Mouse (Mus musculus) intestine, embryonic 15.5 days (tissue): ENCODE data around the gene Slc9a9. TPM values are rescaled to one million over a fixed set of nuclear protein-coding genes. Genes with fewer than 3 reads are reported as not detected.

Source experiments
- ATAC-seq: fragments of 200-750 bp; cut with Nextera tagmentation; 2 replicates; pipeline ENCODE4 v1.8.0; 2017; ENCODE audit warnings: moderate TSS enrichment, moderate library complexity
- H3K27ac ChIP-seq: fragments of 300-500 bp; sonication (generic); 2 replicates; pipeline ENCODE4 v1.5.1; 2015; ENCODE audit warnings: mild to moderate bottlenecking, inconsistent platforms
- H3K27me3 ChIP-seq: fragments of 300-500 bp; sonication (generic); replicated peaks from 2 replicates; pipeline ENCODE4 v1.6.1; 2015; ENCODE audit warnings: inconsistent platforms
- H3K36me3 ChIP-seq: fragments of 300-500 bp; sonication (generic); 2 replicates; pipeline ENCODE4 v1.6.1; 2015; ENCODE audit warnings: inconsistent platforms
- H3K4me1 ChIP-seq: fragments of 300-500 bp; sonication (generic); replicated peaks from 2 replicates; pipeline ENCODE4 v1.6.1; 2015; ENCODE audit warnings: inconsistent platforms
- H3K4me2 ChIP-seq: fragments of 300-500 bp; sonication (generic); replicated peaks from 2 replicates; pipeline ENCODE4 v1.6.1; 2015; ENCODE audit warnings: mild to moderate bottlenecking, inconsistent platforms
- H3K4me3 ChIP-seq: fragments of 300-500 bp; sonication (generic); replicated peaks from 2 replicates; pipeline ENCODE4 v1.5.1; 2015; ENCODE audit warnings: inconsistent platforms
- H3K9ac ChIP-seq: fragments of 300-500 bp; sonication (generic); 2 replicates; pipeline ENCODE4 v1.6.1; 2015; ENCODE audit warnings: inconsistent platforms
- H3K9me3 ChIP-seq: fragments of 300-500 bp; sonication (generic); 2 replicates; pipeline ENCODE4 v1.6.1; 2016; ENCODE audit warnings: inconsistent platforms
- WGBS: fragments of 180-500 bp; shearing (Covaris S2); methylation state at CpG from one replicate; pipeline ENCODE4 v1.1.7; 2015; 5-methylcytosine and 5-hydroxymethylcytosine counted together
- polyA plus RNA-seq: library from polyadenylated mRNA; unstranded; fragments of >200 nt; fragmentation: Nextera tagmentation; extraction: Ambion mirVana; gene quantifications from 2 replicates; pipeline ENCODE4 v1.2.1, GENCODE M21; 2015

Slc9a9 gene
- polyA plus RNA-seq, 1 experiment from 2014 or later: 2.4 TPM

- H3K4me1 ChIP-seq: no peaks in the 10 kb centered on the region
- no peak overlapping the region for H3K9ac ChIP-seq
- 71% methylated on average over 8 of the region's 8 CpGs for WGBS
- H3K9me3 ChIP-seq: no peaks in the 10 kb centered on the region
- no peaks in the 10 kb centered on the region for H3K36me3 ChIP-seq
- ATAC-seq: no peak
- H3K27ac ChIP-seq: no peak overlapping the region
- H3K4me3 ChIP-seq: no peak overlapping the region
- H3K27me3 ChIP-seq: no peaks in the 10 kb centered on the region
- no peak overlapping the region for H3K4me2 ChIP-seq
Measured at GRCm38 (mm10) chr9:94805506-94805905, 135.8 kb downstream of the Slc9a9 start.

- no peak overlapping the region for H3K4me2 ChIP-seq
- H3K27me3 ChIP-seq: no peaks in the 10 kb centered on the region
- H3K36me3 ChIP-seq: no peaks in the 10 kb centered on the region
- WGBS: 48% methylated on average over 5 of the region's 5 CpGs
- no peak for ATAC-seq
- H3K27ac ChIP-seq: no peak overlapping the region
- H3K4me3 ChIP-seq: no peak overlapping the region
- H3K9ac ChIP-seq: no peak overlapping the region
- no peaks in the 10 kb centered on the region for H3K4me1 ChIP-seq
- no peaks in the 10 kb centered on the region for H3K9me3 ChIP-seq
Measured at GRCm38 (mm10) chr9:94815518-94815917, 145.8 kb downstream of the Slc9a9 start.

GRCm38 (mm10) chr9:94821268-94821667 lies 151.6 kb downstream of the Slc9a9 start:
- Histone ChIP-seq H3K4me3 (no peak overlapping the region), H3K27me3 (no peaks in the 10 kb centered on the region), H3K9ac (no peak overlapping the region), H3K9me3 (no peaks in the 10 kb centered on the region), H3K4me1 (no peaks in the 10 kb centered on the region), H3K4me2 (no peak overlapping the region), H3K36me3 (no peaks in the 10 kb centered on the region), H3K27ac (no peak overlapping the region)
- peak; percentile 59 for ATAC-seq
- 78% methylated on average over 1 of the region's 1 CpGs for WGBS

GRCm38 (mm10) chr9:94833836-94834235 lies 164.1 kb downstream of the Slc9a9 start:
- WGBS: 60% methylated on average over 1 of the region's 1 CpGs
- no peak for ATAC-seq

GRCm38 (mm10) chr9:94837384-94837783 lies 167.7 kb downstream of the Slc9a9 start:
- Histone ChIP-seq H3K4me3 (no peak overlapping the region), H3K4me1 (no peaks in the 10 kb centered on the region), H3K27me3 (no peaks in the 10 kb centered on the region), H3K27ac (no peak overlapping the region), H3K4me2 (no peak overlapping the region), H3K9ac (no peak overlapping the region), H3K9me3 (no peaks in the 10 kb centered on the region), H3K36me3 (no peaks in the 10 kb centered on the region)
- no peak for ATAC-seq
- 90% methylated on average over 15 of the region's 15 CpGs for WGBS

More at GRCm38 (mm10) chr9:94833836-94834235, 164.1 kb downstream of the Slc9a9 start:
- Histone ChIP-seq H3K27ac (no peak overlapping the region), H3K4me3 (no peak overlapping the region), H3K27me3 (no peaks in the 10 kb centered on the region), H3K9me3 (no peaks in the 10 kb centered on the region), H3K36me3 (no peaks in the 10 kb centered on the region), H3K9ac (no peak overlapping the region), H3K4me1 (no peaks in the 10 kb centered on the region), H3K4me2 (no peak overlapping the region)

GRCm38 (mm10) chr9:94838479-94839031 lies 168.8 kb downstream of the Slc9a9 start:
- no peak for ATAC-seq
- H3K27me3 ChIP-seq: no peaks in the 10 kb centered on the region
- no peak overlapping the region for H3K4me2 ChIP-seq
- H3K36me3 ChIP-seq: no peaks in the 10 kb centered on the region
- H3K4me3 ChIP-seq: no peak overlapping the region
- no peaks in the 10 kb centered on the region for H3K9me3 ChIP-seq
- no peak overlapping the region for H3K9ac ChIP-seq
- no peak overlapping the region for H3K27ac ChIP-seq
- WGBS: 80% methylated on average over 8 of the region's 8 CpGs
- H3K4me1 ChIP-seq: no peaks in the 10 kb centered on the region

- no peak for ATAC-seq
- WGBS: 86% methylated on average over 11 of the region's 11 CpGs
- H3K9me3 ChIP-seq: no peaks in the 10 kb centered on the region
- no peaks in the 10 kb centered on the region for H3K4me1 ChIP-seq
- H3K9ac ChIP-seq: no peak overlapping the region
- no peak overlapping the region for H3K4me2 ChIP-seq
- no peak overlapping the region for H3K4me3 ChIP-seq
- H3K27me3 ChIP-seq: no peaks in the 10 kb centered on the region
- H3K36me3 ChIP-seq: no peaks in the 10 kb centered on the region
- H3K27ac ChIP-seq: no peak overlapping the region
Measured at GRCm38 (mm10) chr9:94839204-94839603, 169.5 kb downstream of the Slc9a9 start.

GRCm38 (mm10) chr9:94840398-94840797 lies 170.7 kb downstream of the Slc9a9 start:
- Histone ChIP-seq H3K27ac (no peak overlapping the region), H3K4me1 (no peaks in the 10 kb centered on the region), H3K9me3 (no peaks in the 10 kb centered on the region), H3K9ac (no peak overlapping the region), H3K4me3 (no peak overlapping the region), H3K27me3 (no peaks in the 10 kb centered on the region), H3K4me2 (no peak overlapping the region), H3K36me3 (no peaks in the 10 kb centered on the region)
- 52% methylated on average over 5 of the region's 5 CpGs for WGBS
- no peak for ATAC-seq

- Histone ChIP-seq H3K27me3 (no peaks in the 10 kb centered on the region), H3K4me1 (no peaks in the 10 kb centered on the region), H3K9me3 (no peaks in the 10 kb centered on the region), H3K36me3 (no peaks in the 10 kb centered on the region), H3K9ac (no peak overlapping the region), H3K27ac (no peak overlapping the region), H3K4me3 (no peak overlapping the region), H3K4me2 (no peak overlapping the region)
- ATAC-seq: no peak
- WGBS: 77% methylated on average over 4 of the region's 4 CpGs
Measured at GRCm38 (mm10) chr9:94840972-94841371, 171.3 kb downstream of the Slc9a9 start.

GRCm38 (mm10) chr9:94844176-94844575 lies 174.5 kb downstream of the Slc9a9 start:
- H3K4me2 ChIP-seq: no peak overlapping the region
- no peaks in the 10 kb centered on the region for H3K9me3 ChIP-seq
- 82% methylated on average over 3 of the region's 3 CpGs for WGBS

GRCm38 (mm10) chr9:94847624-94848023 lies 177.9 kb downstream of the Slc9a9 start:
- no peak overlapping the region for H3K4me2 ChIP-seq
- H3K27me3 ChIP-seq: no peaks in the 10 kb centered on the region
- H3K4me1 ChIP-seq: no peaks in the 10 kb centered on the region
- H3K36me3 ChIP-seq: no peaks in the 10 kb centered on the region
- no peak for ATAC-seq
- H3K27ac ChIP-seq: no peak overlapping the region
- 89% methylated on average over 6 of the region's 6 CpGs for WGBS
- H3K4me3 ChIP-seq: no peak overlapping the region
- H3K9ac ChIP-seq: no peak overlapping the region
- no peaks in the 10 kb centered on the region for H3K9me3 ChIP-seq

More at GRCm38 (mm10) chr9:94844176-94844575, 174.5 kb downstream of the Slc9a9 start:
- Histone ChIP-seq H3K27ac (no peak overlapping the region), H3K27me3 (no peaks in the 10 kb centered on the region), H3K4me3 (no peak overlapping the region), H3K36me3 (no peaks in the 10 kb centered on the region), H3K4me1 (no peaks in the 10 kb centered on the region), H3K9ac (no peak overlapping the region)
- ATAC-seq: no peak

GRCm38 (mm10) chr9:94851550-94851949 lies 181.8 kb downstream of the Slc9a9 start:
- Histone ChIP-seq H3K36me3 (no peaks in the 10 kb centered on the region), H3K27me3 (no peaks in the 10 kb centered on the region), H3K9ac (no peak overlapping the region), H3K4me3 (no peak overlapping the region), H3K9me3 (no peaks in the 10 kb centered on the region), H3K4me2 (no peak overlapping the region), H3K4me1 (no peaks in the 10 kb centered on the region), H3K27ac (no peak overlapping the region)
- 64% methylated on average over 3 of the region's 3 CpGs for WGBS
- no peak for ATAC-seq

GRCm38 (mm10) chr9:94856093-94856492 lies 186.4 kb downstream of the Slc9a9 start:
- no peak overlapping the region for H3K4me3 ChIP-seq
- no peaks in the 10 kb centered on the region for H3K36me3 ChIP-seq
- no peaks in the 10 kb centered on the region for H3K27me3 ChIP-seq
- H3K9me3 ChIP-seq: no peaks in the 10 kb centered on the region
- H3K9ac ChIP-seq: no peak overlapping the region
- 54% methylated on average over 3 of the region's 3 CpGs for WGBS
- H3K4me1 ChIP-seq: no peaks in the 10 kb centered on the region
- H3K27ac ChIP-seq: no peak overlapping the region
- H3K4me2 ChIP-seq: no peak overlapping the region
- no peak for ATAC-seq
